Mouse (Mus musculus) adrenal gland, adult 18-20 months (tissue): ENCODE results near the gene Nprl2. TPM values are rescaled to one million over a fixed set of nuclear protein-coding genes. Genes with fewer than 3 reads are reported as not detected.

Experiments
- total RNA-seq, 2 experiments: library from RNA; stranded (reverse); gene quantifications; 1 replicate in 1 of 2; 2 replicates in 1 of 2; pipeline ENCODE4 v1.2.3; 2021

The Nprl2 gene
- total RNA-seq, 2 experiments from 2014 or later, result 25.8 to 30.9 TPM

Other genes starting within 250 kb of the Nprl2 start
- gene Cish, start 246.2 kb upstream of the Nprl2 start, total RNA-seq, result 1 to 10 TPM; 7.9 to 9.9 TPM
- 10 to 100 TPM; 12.9 to 17.4 TPM for gene Hemk1, start 203.9 kb upstream of the Nprl2 start, total RNA-seq
- 1 to 10 TPM in 1 of 2 experiments, under 1 TPM in 1; 0.30 to 1.3 TPM for gene 6430571L13Rik, start 201.6 kb upstream of the Nprl2 start, total RNA-seq
- gene Cacna2d2, start 142.6 kb upstream of the Nprl2 start, total RNA-seq, result 1 to 10 TPM; 5.8 to 6.9 TPM
- 10 to 100 TPM; 40.0 to 49.5 TPM for gene Tmem115, start 8.3 kb upstream of the Nprl2 start, total RNA-seq
- gene Cyb561d2, start within 50 bp of the Nprl2 start, total RNA-seq, result 10 to 100 TPM; 12.8 to 20.2 TPM
- gene Zmynd10, start 5.1 kb downstream of the Nprl2 start, total RNA-seq, result 1 to 10 TPM; 1.0 to 1.1 TPM
- gene Rassf1, start 9.3 kb downstream of the Nprl2 start, total RNA-seq, result 10 to 100 TPM; 16.4 to 24.2 TPM
- gene Tusc2, start 21.0 kb downstream of the Nprl2 start, total RNA-seq, result 10 to 100 TPM; 53.9 to 54.3 TPM
- gene Hyal2, start 25.7 kb downstream of the Nprl2 start, total RNA-seq, result 10 to 100 TPM; 34.1 to 45.3 TPM
- gene Hyal1, start 34.7 kb downstream of the Nprl2 start, total RNA-seq, result 10 to 100 TPM in 1 of 2 experiments, 1 to 10 TPM in 1; 9.2 to 15.7 TPM
- gene Naa80, start 36.7 kb downstream of the Nprl2 start, total RNA-seq, result 10 to 100 TPM; 13.3 to 16.5 TPM
- gene Hyal3, start 38.6 kb downstream of the Nprl2 start, total RNA-seq, result 1 to 10 TPM; 1.4 to 1.7 TPM
- gene Ifrd2, start 45.4 kb downstream of the Nprl2 start, total RNA-seq, result 10 to 100 TPM; 38.0 to 41.1 TPM
- gene Sema3b, start 67.0 kb downstream of the Nprl2 start, total RNA-seq, result 1 to 10 TPM; 5.1 to 6.3 TPM
- 100 to 1,000 TPM; 238 to 263 TPM for gene Gnai2, start 93.1 kb downstream of the Nprl2 start, total RNA-seq
- under 1 TPM; 0.33 to 0.64 TPM for gene Slc38a3, start 127.3 kb downstream of the Nprl2 start, total RNA-seq
- under 1 TPM; 0.22 to 0.56 TPM for gene Gnat1, start 137.5 kb downstream of the Nprl2 start, total RNA-seq
- gene Sema3f, start 168.2 kb downstream of the Nprl2 start, total RNA-seq, result 10 to 100 TPM; 30.2 to 34.1 TPM
- 100 to 1,000 TPM; 115 to 118 TPM for gene Rbm5, start 228.8 kb downstream of the Nprl2 start, total RNA-seq